Mouse (Mus musculus) CH12.LX (cell line): ENCODE data around the gene Moap1.

Experiments used
- CTCF ChIP-seq, 2 experiments: IDR thresholded peaks in 1 of 2; conservative IDR thresholded peaks in 1 of 2; 2 replicates each; pipeline ENCODE4 v1.5.1; 2011 to 2012; ENCODE audit warnings: low read depth in 2 of 2, low read length in 2 of 2, improper control_type of control experiment in 1 of 2, inconsistent platforms in 1 of 2, mild to moderate bottlenecking in 1 of 2, moderate library complexity in 1 of 2
- MAZ ChIP-seq: IDR thresholded peaks from 2 replicates; pipeline ENCODE4 v1.6.1; 2012; ENCODE audit warnings: low read depth, mild to moderate bottlenecking, inconsistent platforms, low read length, improper control_type of control experiment, moderate library complexity
- MYC ChIP-seq: IDR thresholded peaks from 2 replicates; pipeline ENCODE4 v1.6.1; 2011; ENCODE audit warnings: low read depth, mild to moderate bottlenecking, improper control_type of control experiment, low read length
- NELFE ChIP-seq: IDR thresholded peaks from 2 replicates; pipeline ENCODE4 v1.6.1; 2011; ENCODE audit warnings: low read depth, low read length, improper control_type of control experiment
- POLR2A ChIP-seq: IDR thresholded peaks from 2 replicates; pipeline ENCODE4 v1.6.1; 2011; ENCODE audit warnings: low read depth, mild to moderate bottlenecking, improper control_type of control experiment, low read length
- POLR2AphosphoS2 ChIP-seq: IDR thresholded peaks from 2 replicates; pipeline ENCODE4 v1.6.1; 2011; ENCODE audit warnings: low read depth, low read length, improper control_type of control experiment

DNA sequence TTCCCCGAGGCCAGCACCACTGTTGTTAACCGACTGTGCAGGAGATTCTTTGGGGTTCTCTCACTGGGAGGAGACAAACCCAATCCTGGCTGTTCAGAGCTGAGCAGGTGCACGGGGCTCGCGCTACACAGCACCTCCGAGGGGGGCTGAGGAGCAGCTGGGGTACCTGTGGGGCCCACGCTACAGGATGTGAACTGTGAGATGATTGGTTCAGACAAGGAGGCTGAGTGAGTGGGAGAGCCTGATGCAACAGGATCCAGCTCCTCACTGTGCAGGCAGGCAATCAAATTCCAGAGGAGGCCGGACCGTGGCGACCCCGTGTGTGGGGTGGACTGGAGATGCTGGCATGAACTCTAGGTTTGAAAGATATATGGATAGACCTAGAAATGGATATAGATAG is 21.0 kb downstream of the Moap1 start:
- TF ChIP-seq POLR2A = no peak
- TF ChIP-seq POLR2AphosphoS2 = no peak
- no peak for TF ChIP-seq NELFE
- TF ChIP-seq CTCF (conservative IDR thresholded peaks at IDR 0.05 in 1 of 2, IDR thresholded peaks at IDR 0.05 in 1 of 2; ENCODE audit: low read depth in 2 of 2, low read length in 2 of 2) = no peak
- TF ChIP-seq MAZ = no peak
- TF ChIP-seq MYC = no peak
